Mouse (Mus musculus): ENCODE measurements around the gene Car5a. TPM values are rescaled to one million over a fixed set of nuclear protein-coding genes. Genes with fewer than 3 reads are reported as not detected.

The Car5a gene
- polyA plus RNA-seq (2016; fragmentation: Nextera tagmentation; extraction: Ambion mirVana): 0.18 TPM in 1 of 2 replicates, not detected in the other

GRCm38 (mm10) chr8:121944831-121945230, at the start of gene Car5a:
Car5a (minus strand) TSS chr8:121944904.
- Histone ChIP-seq H3K4me2 (replicated peaks) (no peak within 1 kb of the TSS), H3K27me3 (0 out of 2 replicates have a peak, but pooled peaks cover 6% of the 10 kb centered on the region), H3K27ac (no peak within 1 kb of the TSS), H3K4me1 (peaks cover 25% of the 10 kb centered on the region), H3K9me3 (replicated peaks) (no peaks in the 10 kb centered on the region), H3K4me3 (no peak within 1 kb of the TSS), H3K36me3 (no peaks in the 10 kb centered on the region), H3K9ac (no peak within 1 kb of the TSS)
- no peak for ATAC-seq (ENCODE audit: low FRiP score)

- H3K36me3 ChIP-seq: peaks cover 74% of the 10 kb centered on the region
- no peaks in the 10 kb centered on the region for H3K27me3 ChIP-seq
- no peak overlapping the region for H3K4me3 ChIP-seq
- H3K9ac ChIP-seq: no peak overlapping the region
- H3K4me1 ChIP-seq: no peaks in the 10 kb centered on the region
- WGBS: 86% methylated on average over 4 of the region's 4 CpGs
- H3K27ac ChIP-seq: no peak overlapping the region
- ATAC-seq (ENCODE audit: low FRiP score): no peak
- no peaks in the 10 kb centered on the region for H3K9me3 ChIP-seq (replicated peaks)
- no peak overlapping the region for H3K4me2 ChIP-seq (replicated peaks)
Measured at GRCm38 (mm10) chr8:121992911-121993310, 48.2 kb upstream of the Car5a start.

GRCm38 (mm10) chr8:121991611-121992010, 46.9 kb upstream of the Car5a start:
- Histone ChIP-seq H3K9me3 (replicated peaks) (no peaks in the 10 kb centered on the region), H3K27me3 (no peaks in the 10 kb centered on the region), H3K4me2 (replicated peaks) (no peak overlapping the region), H3K9ac (no peak overlapping the region), H3K4me1 (no peaks in the 10 kb centered on the region), H3K4me3 (no peak overlapping the region), H3K36me3 (peaks cover 71% of the 10 kb centered on the region), H3K27ac (no peak overlapping the region)
- 95% methylated on average over 7 of the region's 7 CpGs for WGBS
- ATAC-seq (ENCODE audit: low FRiP score): no peak

GRCm38 (mm10) chr8:121990506-121991255, 46.0 kb upstream of the Car5a start:
- no peaks in the 10 kb centered on the region for H3K4me1 ChIP-seq
- no peak overlapping the region for H3K4me3 ChIP-seq
- H3K9me3 ChIP-seq (replicated peaks): no peaks in the 10 kb centered on the region
- H3K36me3 ChIP-seq: peaks cover 79% of the 10 kb centered on the region
- no peak for ATAC-seq (ENCODE audit: low FRiP score)
- no peak overlapping the region for H3K27ac ChIP-seq
- H3K9ac ChIP-seq: no peak overlapping the region
- H3K4me2 ChIP-seq (replicated peaks): no peak overlapping the region
- H3K27me3 ChIP-seq: no peaks in the 10 kb centered on the region
- 86% methylated on average over 9 of the region's 9 CpGs for WGBS

GRCm38 (mm10) chr8:121987892-121988291, 43.2 kb upstream of the Car5a start:
- Histone ChIP-seq H3K4me2 (replicated peaks) (no peak overlapping the region), H3K4me3 (no peak overlapping the region), H3K27me3 (no peaks in the 10 kb centered on the region), H3K4me1 (no peaks in the 10 kb centered on the region), H3K9ac (no peak overlapping the region), H3K9me3 (replicated peaks) (no peaks in the 10 kb centered on the region), H3K27ac (no peak overlapping the region), H3K36me3 (peaks cover 84% of the 10 kb centered on the region)
- 89% methylated on average over 5 of the region's 5 CpGs for WGBS
- no peak for ATAC-seq (ENCODE audit: low FRiP score)

- Histone ChIP-seq H3K4me1 (no peaks in the 10 kb centered on the region), H3K4me3 (no peak overlapping the region), H3K36me3 (peaks cover 83% of the 10 kb centered on the region), H3K4me2 (replicated peaks) (no peak overlapping the region), H3K27me3 (no peaks in the 10 kb centered on the region), H3K9me3 (replicated peaks) (no peaks in the 10 kb centered on the region), H3K9ac (no peak overlapping the region), H3K27ac (no peak overlapping the region)
- ATAC-seq (ENCODE audit: low FRiP score): no peak
- WGBS: 97% methylated on average over 3 of the region's 3 CpGs
Measured at GRCm38 (mm10) chr8:121985673-121986072, 41.0 kb upstream of the Car5a start.

- WGBS: 79% methylated on average over 7 of the region's 7 CpGs
- H3K4me1 ChIP-seq: no peaks in the 10 kb centered on the region
Measured at GRCm38 (mm10) chr8:121981520-121981895, 36.8 kb upstream of the Car5a start.

GRCm38 (mm10) chr8:121980792-121981519, 36.3 kb upstream of the Car5a start:
- 92% methylated on average over 11 of the region's 11 CpGs for WGBS
- H3K27ac ChIP-seq: no peak overlapping the region
- H3K4me1 ChIP-seq: no peaks in the 10 kb centered on the region
- no peak overlapping the region for H3K4me2 ChIP-seq (replicated peaks)
- H3K4me3 ChIP-seq: no peak overlapping the region
- no peak overlapping the region for H3K9ac ChIP-seq
- no peaks in the 10 kb centered on the region for H3K9me3 ChIP-seq (replicated peaks)
- no peaks in the 10 kb centered on the region for H3K27me3 ChIP-seq
- no peak for ATAC-seq (ENCODE audit: low FRiP score)
- H3K36me3 ChIP-seq: peaks cover 81% of the 10 kb centered on the region

More at GRCm38 (mm10) chr8:121981520-121981895, 36.8 kb upstream of the Car5a start:
- H3K36me3 ChIP-seq: peaks cover 80% of the 10 kb centered on the region
- no peak overlapping the region for H3K4me2 ChIP-seq (replicated peaks)
- no peaks in the 10 kb centered on the region for H3K27me3 ChIP-seq
- H3K9me3 ChIP-seq (replicated peaks): no peaks in the 10 kb centered on the region
- no peak for ATAC-seq (ENCODE audit: low FRiP score)
- H3K4me3 ChIP-seq: no peak overlapping the region
- H3K27ac ChIP-seq: no peak overlapping the region
- H3K9ac ChIP-seq: no peak overlapping the region

- H3K9me3 ChIP-seq (replicated peaks): no peaks in the 10 kb centered on the region
- WGBS: 97% methylated on average over 13 of the region's 13 CpGs
- H3K27me3 ChIP-seq: no peaks in the 10 kb centered on the region
- H3K27ac ChIP-seq: no peak overlapping the region
- H3K4me3 ChIP-seq: no peak overlapping the region
- no peak overlapping the region for H3K4me2 ChIP-seq (replicated peaks)
- no peak for ATAC-seq (ENCODE audit: low FRiP score)
- peaks cover 85% of the 10 kb centered on the region for H3K36me3 ChIP-seq
- no peak overlapping the region for H3K9ac ChIP-seq
- H3K4me1 ChIP-seq: no peaks in the 10 kb centered on the region
Measured at GRCm38 (mm10) chr8:121978670-121979069, 34.0 kb upstream of the Car5a start.

- peak; percentile 72 for ATAC-seq (ENCODE audit: low FRiP score)
- Histone ChIP-seq H3K4me1 (no peaks in the 10 kb centered on the region), H3K36me3 (peaks cover 79% of the 10 kb centered on the region), H3K9ac (no peak overlapping the region), H3K27ac (0 out of 2 replicates have a peak overlapping the region, but pooled peaks have one; percentile 9), H3K4me2 (replicated peaks) (no peak overlapping the region), H3K9me3 (replicated peaks) (no peaks in the 10 kb centered on the region), H3K27me3 (no peaks in the 10 kb centered on the region), H3K4me3 (no peak overlapping the region)
- WGBS: 68% methylated on average over 8 of the region's 8 CpGs
Measured at GRCm38 (mm10) chr8:121977819-121978590, 33.3 kb upstream of the Car5a start.

GRCm38 (mm10) chr8:121973906-121974305, 29.2 kb upstream of the Car5a start:
- H3K27me3 ChIP-seq: no peaks in the 10 kb centered on the region
- H3K4me2 ChIP-seq (replicated peaks): no peak overlapping the region
- WGBS: 91% methylated on average over 28 of the region's 28 CpGs
- ATAC-seq (ENCODE audit: low FRiP score): no peak
- H3K36me3 ChIP-seq: peaks cover 49% of the 10 kb centered on the region
- no peak overlapping the region for H3K27ac ChIP-seq
- H3K9ac ChIP-seq: no peak overlapping the region
- H3K4me1 ChIP-seq: peaks cover 13% of the 10 kb centered on the region
- H3K4me3 ChIP-seq: no peak overlapping the region
- no peaks in the 10 kb centered on the region for H3K9me3 ChIP-seq (replicated peaks)

- H3K27me3 ChIP-seq: no peaks in the 10 kb centered on the region
- ATAC-seq (ENCODE audit: low FRiP score): no peak
- peak overlapping the region; percentile 30; the same call in 1 of the 2 replicates for H3K27ac ChIP-seq
- H3K4me2 ChIP-seq (replicated peaks): no peak overlapping the region
- no peaks in the 10 kb centered on the region for H3K9me3 ChIP-seq (replicated peaks)
- H3K4me3 ChIP-seq: no peak overlapping the region
- 74% methylated on average over 17 of the region's 17 CpGs for WGBS
- H3K4me1 ChIP-seq: peaks cover 34% of the 10 kb centered on the region
- peaks cover 31% of the 10 kb centered on the region for H3K36me3 ChIP-seq
- peak overlapping the region; percentile 32; the same call in 1 of the 2 replicates for H3K9ac ChIP-seq
Measured at GRCm38 (mm10) chr8:121971488-121972058, 26.9 kb upstream of the Car5a start.
